Mouse (Mus musculus) stomach, embryonic 14.5 days (tissue): ENCODE measurements at regions not wholly inside any gene's neighbourhood (a gene's known extent, or its start where the extent isn't known, plus 50 kb on each side); places are given as distances from the start of the nearest gene placed in this dataset.

Source experiments
- ATAC-seq: fragments of 200-750 bp; cut with Nextera tagmentation; 2 replicates; pipeline ENCODE4 v1.8.0; 2017; ENCODE audit warnings: low read depth, moderate TSS enrichment; ENCODE audit not compliant: insufficient number of reproducible peaks, insufficient read depth, low FRiP score
- H3K27ac ChIP-seq: fragments of 300-500 bp; sonication (generic); 2 replicates; pipeline ENCODE4 v1.5.1; 2014; ENCODE audit warnings: mild to moderate bottlenecking, low read length, moderate library complexity, mixed read lengths
- H3K27me3 ChIP-seq: fragments of 300-500 bp; sonication (generic); 2 replicates; pipeline ENCODE4 v1.6.1; 2014; ENCODE audit warnings: low read length, control low read depth, mixed read lengths; ENCODE audit not compliant: control insufficient read depth, insufficient read depth
- H3K36me3 ChIP-seq: fragments of 300-500 bp; sonication (generic); 2 replicates; pipeline ENCODE4 v1.6.1; 2014; ENCODE audit warnings: mild to moderate bottlenecking, control low read depth, low read length, moderate library complexity, mixed read lengths; ENCODE audit not compliant: control insufficient read depth, insufficient read depth
- H3K4me1 ChIP-seq: fragments of 300-500 bp; sonication (generic); 2 replicates; pipeline ENCODE4 v1.6.1; 2014; ENCODE audit warnings: low read length, control low read depth, mixed read lengths; ENCODE audit not compliant: control insufficient read depth, insufficient read depth
- H3K4me2 ChIP-seq: fragments of 300-500 bp; sonication (generic); replicated peaks from 2 replicates; pipeline ENCODE4 v1.6.1; 2014; ENCODE audit warnings: low read depth, low read length, control low read depth
- H3K4me3 ChIP-seq: fragments of 300-500 bp; sonication (generic); 2 replicates; pipeline ENCODE4 v1.5.1; 2014; ENCODE audit warnings: low read depth, low read length, control low read depth
- H3K9ac ChIP-seq: fragments of 300-500 bp; sonication (generic); replicated peaks from 2 replicates; pipeline ENCODE4 v1.6.1; 2014; ENCODE audit warnings: low read depth, mild to moderate bottlenecking, control low read depth, low read length, moderate library complexity, mixed read lengths
- H3K9me3 ChIP-seq: fragments of 300-500 bp; sonication (generic); 2 replicates; pipeline ENCODE4 v1.6.1; 2016; ENCODE audit warnings: low read depth, low read length, control low read depth; ENCODE audit not compliant: control insufficient read depth
- WGBS: fragments of 180-500 bp; shearing (Covaris S2); extraction: QIAGEN DNeasy Blood & Tissue Kit; methylation state at CpG from one replicate; pipeline ENCODE4 v1.1.7; 2014; 5-methylcytosine and 5-hydroxymethylcytosine counted together

- WGBS, result 80% methylated on average over 7 of the region's 7 CpGs
- Histone ChIP-seq H3K4me2 (no peak overlapping the region), H3K36me3 (no peaks in the 10 kb centered on the region), H3K9me3 (no peaks in the 10 kb centered on the region), H3K4me3 (no peak overlapping the region), H3K9ac (no peak overlapping the region), H3K4me1 (no peaks in the 10 kb centered on the region), H3K27ac (no peak overlapping the region), H3K27me3 (no peaks in the 10 kb centered on the region)
- ATAC-seq, result no peak
Measured at GRCm38 (mm10) chr6:88964071-88964470, 62.0 kb downstream of the Tpra1 start.

DNA sequence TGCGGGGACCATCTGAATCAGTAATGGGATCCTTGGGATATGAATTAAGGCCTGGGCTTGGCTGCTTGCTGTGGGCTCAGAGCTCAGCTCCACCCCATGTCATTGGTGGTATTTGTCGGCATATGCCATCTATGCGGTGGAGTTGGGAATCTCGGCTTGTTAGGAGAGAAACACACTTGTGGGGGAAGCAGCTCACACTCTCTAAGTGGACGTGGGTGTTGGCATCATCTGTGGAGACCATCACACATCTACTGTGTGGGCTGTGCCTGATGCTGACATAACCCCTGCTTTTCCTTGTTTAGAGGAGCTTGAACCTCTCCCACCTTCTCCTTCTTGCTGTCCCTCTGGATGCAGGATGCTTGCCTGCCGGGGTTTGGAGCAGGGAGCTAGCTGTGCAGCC is 62.9 kb downstream of the Tpra1 start:
- no peak for ATAC-seq
- H3K4me1 ChIP-seq, result no peaks in the 10 kb centered on the region
- H3K36me3 ChIP-seq, result no peaks in the 10 kb centered on the region
- H3K4me3 ChIP-seq, result no peak overlapping the region
- H3K9ac ChIP-seq, result no peak overlapping the region
- no peak overlapping the region for H3K4me2 ChIP-seq
- no peaks in the 10 kb centered on the region for H3K9me3 ChIP-seq
- no peak overlapping the region for H3K27ac ChIP-seq
- no peaks in the 10 kb centered on the region for H3K27me3 ChIP-seq
- 80% methylated on average over 6 of the region's 6 CpGs for WGBS

GRCm38 (mm10) chr6:88965361-88966226 is 63.5 kb downstream of the Tpra1 start:
- ATAC-seq, result no peak
- Histone ChIP-seq H3K4me2 (no peak overlapping the region), H3K9ac (no peak overlapping the region), H3K9me3 (no peaks in the 10 kb centered on the region), H3K4me1 (no peaks in the 10 kb centered on the region), H3K4me3 (no peak overlapping the region), H3K27ac (no peak overlapping the region), H3K36me3 (no peaks in the 10 kb centered on the region), H3K27me3 (no peaks in the 10 kb centered on the region)
- WGBS, result 58% methylated on average over 19 of the region's 19 CpGs

DNA sequence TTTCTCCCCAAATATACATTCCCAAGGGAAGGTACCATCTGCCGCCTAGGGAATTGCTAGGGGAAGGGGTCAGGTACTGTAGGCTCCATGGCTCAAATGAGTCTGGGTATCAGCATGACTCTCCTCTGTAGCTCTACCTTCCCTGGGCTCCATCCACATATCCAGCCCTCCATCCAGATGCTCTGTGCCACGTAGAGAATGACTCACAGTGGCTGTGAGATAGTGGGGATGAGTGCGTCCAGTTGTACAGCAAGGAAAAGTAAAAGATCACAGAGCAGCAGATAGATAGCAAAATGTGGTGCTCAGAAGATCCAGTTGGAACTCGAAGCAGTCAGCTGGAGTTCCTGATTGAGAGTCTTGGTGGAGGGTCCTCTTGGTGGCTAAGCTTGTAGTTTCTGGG is 64.5 kb downstream of the Tpra1 start:
- H3K9ac ChIP-seq, result no peak overlapping the region
- WGBS, result 77% methylated on average over 4 of the region's 4 CpGs
- no peak for ATAC-seq
- no peak overlapping the region for H3K4me3 ChIP-seq
- H3K36me3 ChIP-seq, result no peaks in the 10 kb centered on the region
- H3K27me3 ChIP-seq, result no peaks in the 10 kb centered on the region
- H3K9me3 ChIP-seq, result no peaks in the 10 kb centered on the region
- no peak overlapping the region for H3K27ac ChIP-seq
- H3K4me2 ChIP-seq, result no peak overlapping the region
- no peaks in the 10 kb centered on the region for H3K4me1 ChIP-seq

GRCm38 (mm10) chr6:88968842-88969241 is 66.8 kb downstream of the Tpra1 start:
- Histone ChIP-seq H3K4me1 (no peaks in the 10 kb centered on the region), H3K4me2 (no peak overlapping the region), H3K27me3 (no peaks in the 10 kb centered on the region), H3K36me3 (no peaks in the 10 kb centered on the region), H3K9me3 (no peaks in the 10 kb centered on the region), H3K27ac (no peak overlapping the region), H3K9ac (no peak overlapping the region), H3K4me3 (no peak overlapping the region)
- WGBS, result 57% methylated on average over 4 of the region's 4 CpGs
- no peak for ATAC-seq

GRCm38 (mm10) chr6:88971729-88972128 is 69.7 kb downstream of the Tpra1 start:
- WGBS, result 30% methylated on average over 9 of the region's 9 CpGs
- Histone ChIP-seq H3K9me3 (no peaks in the 10 kb centered on the region), H3K4me1 (no peaks in the 10 kb centered on the region), H3K27me3 (no peaks in the 10 kb centered on the region), H3K27ac (no peak overlapping the region), H3K4me3 (no peak overlapping the region), H3K9ac (no peak overlapping the region), H3K4me2 (no peak overlapping the region), H3K36me3 (no peaks in the 10 kb centered on the region)
- no peak for ATAC-seq

- Histone ChIP-seq H3K4me2 (no peak overlapping the region), H3K27ac (no peak overlapping the region), H3K4me3 (no peak overlapping the region), H3K9me3 (no peaks in the 10 kb centered on the region), H3K4me1 (no peaks in the 10 kb centered on the region), H3K27me3 (no peaks in the 10 kb centered on the region), H3K36me3 (no peaks in the 10 kb centered on the region), H3K9ac (no peak overlapping the region)
- WGBS, result 69% methylated on average over 7 of the region's 7 CpGs
- ATAC-seq, result no peak
Measured at GRCm38 (mm10) chr6:88974457-88974856, 72.4 kb downstream of the Tpra1 start.

- WGBS, result 13% methylated on average over 13 of the region's 13 CpGs
- Histone ChIP-seq H3K36me3 (no peaks in the 10 kb centered on the region), H3K4me1 (no peaks in the 10 kb centered on the region), H3K4me3 (no peak overlapping the region), H3K9ac (no peak overlapping the region), H3K4me2 (no peak overlapping the region), H3K9me3 (no peaks in the 10 kb centered on the region), H3K27me3 (no peaks in the 10 kb centered on the region), H3K27ac (no peak overlapping the region)
- no peak for ATAC-seq
Measured at GRCm38 (mm10) chr6:88976581-88976980, 74.5 kb downstream of the Tpra1 start.

DNA sequence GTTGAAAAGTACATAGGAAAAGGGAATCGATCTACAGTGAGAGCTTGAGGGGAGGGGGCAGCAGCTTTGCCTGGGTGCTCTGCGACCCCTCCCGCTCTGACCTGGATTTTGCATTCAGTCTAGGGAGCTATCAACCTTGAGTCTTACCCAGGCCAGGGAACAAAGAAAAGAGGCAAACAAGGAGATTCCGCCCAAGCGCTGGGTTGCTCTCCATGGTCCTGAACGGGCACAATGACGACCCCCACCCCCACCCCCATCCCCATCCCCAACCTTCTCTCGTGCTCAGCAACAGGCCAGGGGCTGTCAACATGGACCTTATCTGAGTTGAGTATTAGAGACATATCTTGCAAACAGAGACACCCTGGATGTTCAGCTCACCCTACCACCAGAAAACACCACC is 74.9 kb downstream of the Tpra1 start:
- Histone ChIP-seq H3K4me2 (no peak overlapping the region), H3K4me3 (no peak overlapping the region), H3K9me3 (no peaks in the 10 kb centered on the region), H3K36me3 (no peaks in the 10 kb centered on the region), H3K27me3 (no peaks in the 10 kb centered on the region), H3K9ac (no peak overlapping the region), H3K27ac (no peak overlapping the region), H3K4me1 (no peaks in the 10 kb centered on the region)
- WGBS, result under 1% methylated on average over 8 of the region's 8 CpGs
- no peak for ATAC-seq
